Mouse (Mus musculus) ES-Bruce4 (cell line): ENCODE measurements at regions not wholly inside any gene's neighbourhood (a gene's known extent, or its start where the extent isn't known, plus 50 kb on each side); places are given as distances from the start of the nearest gene placed in this dataset.

Experiments
- H3K27ac ChIP-seq: 2 replicates; pipeline ENCODE4 v1.5.1; 2012; ENCODE audit warnings: low read length, inconsistent platforms; ENCODE audit not compliant: insufficient read depth
- H3K27me3 ChIP-seq: 2 replicates; pipeline ENCODE4 v1.6.1; 2012; ENCODE audit warnings: mild to moderate bottlenecking, low read length, inconsistent platforms; ENCODE audit not compliant: control insufficient read depth, poor library complexity, insufficient read depth, severe bottlenecking
- H3K36me3 ChIP-seq: 2 replicates; pipeline ENCODE4 v1.6.1; 2012; ENCODE audit warnings: inconsistent platforms, mild to moderate bottlenecking, low read length, moderate library complexity; ENCODE audit not compliant: control insufficient read depth, poor library complexity, insufficient read depth, severe bottlenecking
- H3K4me1 ChIP-seq: one replicate; pipeline ENCODE4 v1.8.1; 2011; ENCODE audit warnings: low read length; ENCODE audit not compliant: control insufficient read depth, insufficient read depth
- H3K4me3 ChIP-seq: 2 replicates; pipeline ENCODE4 v1.5.1; 2011; ENCODE audit warnings: low read depth, mild to moderate bottlenecking, low read length
- H3K9ac ChIP-seq: 2 replicates; pipeline ENCODE4 v1.6.1; 2012; ENCODE audit warnings: low read depth, mild to moderate bottlenecking, inconsistent platforms; ENCODE audit not compliant: poor library complexity, severe bottlenecking
- H3K9me3 ChIP-seq: replicated peaks from 2 replicates; pipeline ENCODE4 v1.6.1; 2012; ENCODE audit warnings: mild to moderate bottlenecking, low read length, inconsistent platforms; ENCODE audit not compliant: control insufficient read depth, poor library complexity, insufficient read depth, severe bottlenecking
- CTCF ChIP-seq: IDR thresholded peaks from one replicate; pipeline ENCODE4 v1.8.1; 2011; ENCODE audit warnings: low read depth, low read length
- EP300 ChIP-seq: IDR thresholded peaks from 2 replicates; pipeline ENCODE4 v1.6.1; 2011; ENCODE audit warnings: low read depth, low read length; ENCODE audit not compliant: insufficient read depth
- POLR2A ChIP-seq: IDR thresholded peaks from one replicate; pipeline ENCODE4 v1.8.1; 2011; ENCODE audit warnings: low read length; ENCODE audit not compliant: insufficient read depth

DNA sequence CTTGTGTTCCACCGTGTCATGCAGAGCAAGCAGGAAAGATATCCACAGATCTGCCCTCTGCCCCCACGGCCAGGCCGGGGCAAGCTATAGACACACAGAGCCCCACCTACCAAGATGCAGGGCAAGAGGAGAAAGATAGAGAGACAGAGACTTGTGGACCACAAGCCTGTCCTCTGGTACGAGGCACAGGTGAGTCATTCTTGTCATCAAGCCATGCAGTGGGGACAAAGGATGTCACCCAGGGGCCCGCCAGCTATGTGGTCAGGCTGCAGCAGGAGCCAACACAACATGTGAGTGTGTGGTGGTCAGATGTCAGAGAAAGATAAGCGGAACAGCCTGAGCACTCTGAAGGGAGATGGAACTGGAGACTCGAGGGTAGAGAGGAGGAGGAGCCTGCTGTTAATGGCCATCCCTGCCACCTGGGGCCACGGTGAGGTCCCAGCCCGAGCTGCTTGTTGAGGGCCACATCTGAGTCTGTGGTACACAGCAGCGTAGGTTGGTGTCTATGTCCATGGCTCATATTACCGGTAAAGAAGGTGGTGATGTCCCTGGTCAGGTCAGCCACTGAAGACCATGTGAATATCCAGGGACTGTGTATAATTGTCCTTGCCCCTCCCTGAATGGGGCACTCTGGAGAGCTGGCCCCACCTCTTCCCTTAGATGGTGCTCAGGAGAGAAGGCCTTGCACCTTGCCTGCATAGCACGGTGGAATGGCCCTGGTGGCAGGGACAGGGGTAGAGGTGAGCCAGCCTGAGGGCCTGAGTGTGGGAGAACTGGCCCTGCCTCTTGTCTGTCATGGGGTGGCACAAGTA is 226.2 kb upstream of the Krr1 start:
- H3K9me3 ChIP-seq: no peaks in the 10 kb centered on the region
- H3K4me1 ChIP-seq: no peaks in the 10 kb centered on the region
- no peaks in the 10 kb centered on the region for H3K36me3 ChIP-seq
- H3K4me3 ChIP-seq: no peak overlapping the region
- H3K27ac ChIP-seq: no peak overlapping the region
- H3K9ac ChIP-seq: no peak overlapping the region
- no peaks in the 10 kb centered on the region for H3K27me3 ChIP-seq
- TF ChIP-seq EP300 (no peak), POLR2A (no peak), CTCF (no peak)

DNA sequence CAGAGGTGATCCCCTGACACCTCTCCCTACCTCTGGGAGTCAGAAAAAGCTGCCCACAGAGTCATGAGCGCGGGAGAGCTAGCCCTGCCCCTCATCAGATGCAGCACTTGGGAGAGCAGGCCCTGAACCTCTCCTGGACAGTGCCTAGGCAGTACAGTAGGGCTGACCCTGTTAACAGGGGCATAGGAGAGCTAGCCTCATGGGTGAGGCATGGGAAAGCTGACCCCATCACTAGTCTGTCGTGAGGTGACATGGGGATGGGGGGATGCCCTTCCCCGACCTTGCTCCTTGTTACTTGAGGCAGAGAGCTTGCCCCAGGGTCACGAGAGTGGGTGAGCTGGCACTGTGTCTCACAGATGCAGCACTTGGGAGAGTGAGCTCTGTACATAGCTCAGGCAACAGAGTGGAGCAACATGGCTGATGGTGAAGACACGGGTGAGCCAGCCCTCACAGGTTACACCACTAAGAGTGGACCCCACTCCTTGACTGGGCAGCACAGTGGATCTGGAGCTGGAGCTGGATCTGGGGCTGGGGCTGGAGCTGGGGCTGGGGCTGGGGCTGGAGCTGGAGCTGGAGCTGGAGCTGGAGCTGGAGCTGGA is 225.5 kb upstream of the Krr1 start:
- no peak overlapping the region for H3K4me3 ChIP-seq
- H3K4me1 ChIP-seq: no peaks in the 10 kb centered on the region
- H3K27ac ChIP-seq: no peak overlapping the region
- H3K9ac ChIP-seq: no peak overlapping the region
- H3K27me3 ChIP-seq: no peaks in the 10 kb centered on the region
- H3K36me3 ChIP-seq: no peaks in the 10 kb centered on the region
- H3K9me3 ChIP-seq: no peaks in the 10 kb centered on the region
- TF ChIP-seq EP300 (no peak), POLR2A (no peak), CTCF (no peak)

DNA sequence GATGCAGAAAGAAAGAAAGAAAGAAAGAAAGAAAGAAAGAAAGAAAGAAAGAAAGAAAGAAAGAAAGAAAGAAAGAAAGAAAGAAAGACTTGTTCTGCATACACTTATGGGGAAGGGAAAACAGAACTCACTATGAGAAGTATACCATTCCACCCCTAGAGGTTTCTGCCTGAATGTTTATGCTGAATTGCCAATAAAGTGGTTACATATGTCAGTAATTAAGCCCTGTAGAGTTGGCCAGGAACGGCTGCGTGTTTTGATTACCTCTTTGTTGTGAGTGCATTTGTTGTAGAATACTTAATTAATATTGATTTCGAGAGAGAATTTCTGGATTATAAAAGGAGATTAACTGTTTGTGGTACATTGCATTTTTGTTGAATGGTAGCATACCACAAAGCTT is 224.0 kb upstream of the Krr1 start:
- no peak for TF ChIP-seq EP300
- H3K9me3 ChIP-seq: no peaks in the 10 kb centered on the region
- no peaks in the 10 kb centered on the region for H3K4me1 ChIP-seq
- no peak overlapping the region for H3K4me3 ChIP-seq
- no peak overlapping the region for H3K27ac ChIP-seq
- no peaks in the 10 kb centered on the region for H3K27me3 ChIP-seq
- no peaks in the 10 kb centered on the region for H3K36me3 ChIP-seq
- no peak overlapping the region for H3K9ac ChIP-seq

DNA sequence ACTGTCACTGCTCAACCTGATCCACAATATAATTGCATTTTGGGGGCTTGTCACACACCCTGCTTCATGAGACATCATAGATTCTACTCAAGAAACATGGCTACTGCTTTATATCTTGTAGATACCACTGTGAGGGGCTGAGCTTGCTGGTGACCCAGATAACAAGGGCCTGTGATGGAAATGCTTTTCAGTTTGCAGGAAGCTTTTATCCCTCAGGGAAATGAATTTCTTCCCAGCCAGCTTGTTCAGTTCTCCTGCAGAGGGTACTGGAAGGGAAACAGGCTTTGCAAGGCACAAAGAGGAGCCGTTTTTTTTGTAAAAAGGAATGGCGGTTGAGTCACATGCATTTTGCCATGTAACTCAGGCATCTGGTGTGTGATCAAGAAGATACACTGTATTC is 218.8 kb upstream of the Krr1 start:
- TF ChIP-seq CTCF (no peak), EP300 (no peak), POLR2A (no peak)
- H3K4me3 ChIP-seq: no peak overlapping the region

DNA sequence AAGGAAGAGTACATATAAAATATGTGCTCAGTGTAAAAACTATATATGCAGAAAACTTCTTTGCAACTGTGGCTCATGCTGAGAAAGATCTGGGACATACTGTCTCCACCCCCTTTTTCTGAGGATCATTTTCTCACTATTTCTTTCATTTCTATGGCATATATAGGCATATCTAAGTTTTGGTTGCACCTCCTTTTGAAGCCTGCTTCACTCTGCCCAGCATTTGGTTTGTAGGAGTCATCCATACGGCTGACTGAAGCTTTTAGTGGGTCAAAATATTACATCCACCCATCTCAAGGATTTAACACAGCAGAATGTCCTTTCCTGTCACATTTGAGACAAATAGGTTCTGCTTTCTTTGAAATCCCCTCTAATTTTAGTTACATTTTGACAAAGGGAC is 216.5 kb upstream of the Krr1 start:
- Histone ChIP-seq H3K4me1 (no peaks in the 10 kb centered on the region), H3K9ac (no peak overlapping the region), H3K4me3 (no peak overlapping the region), H3K36me3 (no peaks in the 10 kb centered on the region), H3K27ac (no peak overlapping the region), H3K9me3 (no peaks in the 10 kb centered on the region), H3K27me3 (no peaks in the 10 kb centered on the region)
- TF ChIP-seq CTCF (no peak), EP300 (no peak), POLR2A (no peak)

More for the DNA sequence above, 218.8 kb upstream of the Krr1 start:
- Histone ChIP-seq H3K27ac (no peak overlapping the region), H3K9me3 (no peaks in the 10 kb centered on the region), H3K27me3 (no peaks in the 10 kb centered on the region), H3K4me1 (no peaks in the 10 kb centered on the region), H3K36me3 (no peaks in the 10 kb centered on the region), H3K9ac (no peak overlapping the region)

DNA sequence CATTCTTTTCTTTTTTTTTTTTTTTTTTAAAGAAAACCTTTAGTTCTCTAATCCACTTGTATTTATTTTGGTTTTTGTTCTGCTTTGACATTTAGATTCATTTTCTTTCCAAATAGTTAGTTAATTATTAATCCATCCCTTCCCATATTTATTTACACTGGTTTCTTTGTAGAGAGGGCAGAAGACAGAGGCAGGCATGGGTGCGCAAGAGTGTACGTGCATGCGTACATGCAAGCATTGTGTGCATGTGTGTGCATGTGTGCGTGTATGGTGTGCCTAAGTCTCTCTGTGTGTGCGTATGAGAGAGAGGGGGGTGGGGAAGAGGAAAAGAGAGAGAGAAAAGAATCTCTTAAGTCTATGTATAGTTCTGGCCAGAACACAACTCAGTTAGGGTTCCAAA is 215.9 kb upstream of the Krr1 start:
- Histone ChIP-seq H3K36me3 (no peaks in the 10 kb centered on the region), H3K27me3 (no peaks in the 10 kb centered on the region), H3K4me3 (no peak overlapping the region), H3K27ac (no peak overlapping the region), H3K4me1 (no peaks in the 10 kb centered on the region), H3K9me3 (no peaks in the 10 kb centered on the region), H3K9ac (no peak overlapping the region)
- no peak for TF ChIP-seq CTCF
- no peak for TF ChIP-seq EP300
- no peak for TF ChIP-seq POLR2A
